Mouse (Mus musculus) midbrain, embryonic 14.5 days (tissue): Measurements from ENCODE around the gene Fndc7. TPM values are rescaled to one million over a fixed set of nuclear protein-coding genes. Genes with fewer than 3 reads are reported as not detected.
"Not testable (repeated sequence)": the region's sequence is repeated elsewhere in the genome, so short reads cannot be mapped to it uniquely, and the experiment has no call there.

Experiments
- ATAC-seq: fragments of 200-750 bp; cut with Nextera tagmentation; 2 replicates; pipeline ENCODE4 v1.8.0; 2017; ENCODE audit warnings: moderate number of reproducible peaks, moderate library complexity; ENCODE audit not compliant: low FRiP score, low TSS enrichment
- DNase-seq: peaks from one replicate; pipeline ENCODE4 v3.0.0-alpha.2; 2015
- H3K27ac ChIP-seq: fragments of 300-500 bp; sonication (generic); replicated peaks from 2 replicates; pipeline ENCODE4 v1.5.1; 2014; ENCODE audit warnings: mild to moderate bottlenecking, low read depth, low read length, moderate library complexity
- H3K27me3 ChIP-seq: fragments of 300-500 bp; sonication (generic); 2 replicates; pipeline ENCODE4 v1.6.1; 2014; ENCODE audit warnings: low read length, control low read depth, mixed read lengths; ENCODE audit not compliant: control insufficient read depth, insufficient read depth
- H3K36me3 ChIP-seq: fragments of 300-500 bp; sonication (generic); 2 replicates; pipeline ENCODE4 v1.6.1; 2014; ENCODE audit warnings: low read length, control low read depth; ENCODE audit not compliant: control insufficient read depth, insufficient read depth
- H3K4me1 ChIP-seq: fragments of 300-500 bp; sonication (generic); 2 replicates; pipeline ENCODE4 v1.6.1; 2014; ENCODE audit warnings: mild to moderate bottlenecking, antibody characterized with exemption, low read length, control low read depth; ENCODE audit not compliant: control insufficient read depth, insufficient read depth
- H3K4me2 ChIP-seq: fragments of 300-500 bp; sonication (generic); 2 replicates; pipeline ENCODE4 v1.6.1; 2014; ENCODE audit warnings: mild to moderate bottlenecking, low read length, moderate library complexity
- H3K4me3 ChIP-seq: fragments of 300-500 bp; sonication (generic); replicated peaks from 2 replicates; pipeline ENCODE4 v1.5.1; 2014; ENCODE audit warnings: low read depth, low read length
- H3K9ac ChIP-seq: fragments of 300-500 bp; sonication (generic); replicated peaks from 2 replicates; pipeline ENCODE4 v1.6.1; 2014; ENCODE audit warnings: mild to moderate bottlenecking, low read length, moderate library complexity
- H3K9me3 ChIP-seq: fragments of 300-500 bp; sonication (generic); 2 replicates; pipeline ENCODE4 v1.6.1; 2016; ENCODE audit warnings: low read length, control low read depth, mixed read lengths; ENCODE audit not compliant: control insufficient read depth
- WGBS: fragments of 180-500 bp; shearing (Covaris S2); extraction: QIAGEN DNeasy Blood & Tissue Kit; methylation state at CpG from one replicate; pipeline ENCODE4 v1.1.7; 2014; 5-methylcytosine and 5-hydroxymethylcytosine counted together
- polyA plus RNA-seq: library from polyadenylated mRNA; unstranded; fragments of >200 nt; fragmentation: Nextera tagmentation; extraction: Ambion mirVana; gene quantifications from 2 replicates; pipeline ENCODE4 v1.2.1, GENCODE M21; 2014

The Fndc7 gene
- polyA plus RNA-seq, 1 experiment from 2014 or later, result not detected

DNA sequence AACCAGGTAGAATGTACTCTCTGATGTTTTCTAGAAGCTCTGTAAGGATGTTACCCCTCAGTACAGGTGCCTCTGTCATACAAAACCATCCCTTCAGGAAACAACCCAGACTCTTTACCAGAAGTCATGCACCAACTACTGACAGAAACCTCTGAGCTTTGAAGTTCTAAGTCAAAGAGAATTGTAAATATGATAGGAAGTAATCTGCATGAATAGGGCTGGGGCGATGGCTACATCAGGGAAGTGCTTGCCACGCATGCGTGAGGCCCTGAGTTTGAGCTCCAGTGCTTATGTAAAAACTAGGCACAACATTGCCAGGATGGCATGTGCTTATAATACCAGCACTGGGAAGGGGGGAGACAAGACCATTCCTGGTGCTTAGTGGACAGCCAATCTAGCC is 24.1 kb downstream of the Fndc7 start:
- ATAC-seq (no peak), DNase-seq (no peak)
- Histone ChIP-seq H3K4me1 (no peaks in the 10 kb centered on the region), H3K4me3 (no peak overlapping the region), H3K27ac (no peak overlapping the region), H3K4me2 (no peak overlapping the region), H3K9me3 (no peaks in the 10 kb centered on the region), H3K9ac (no peak overlapping the region), H3K27me3 (no peaks in the 10 kb centered on the region), H3K36me3 (no peaks in the 10 kb centered on the region)
- 92% methylated on average over 3 of the region's 3 CpGs for WGBS

- ATAC-seq (no peak), DNase-seq (no peak)
- no peaks in the 10 kb centered on the region for H3K4me1 ChIP-seq
- H3K4me2 ChIP-seq, result no peak overlapping the region
- no peaks in the 10 kb centered on the region for H3K9me3 ChIP-seq
- no peak overlapping the region for H3K9ac ChIP-seq
- H3K4me3 ChIP-seq, result no peak overlapping the region
- H3K27me3 ChIP-seq, result no peaks in the 10 kb centered on the region
- WGBS, result 44% methylated on average over 3 of the region's 3 CpGs
- no peak overlapping the region for H3K27ac ChIP-seq
- no peaks in the 10 kb centered on the region for H3K36me3 ChIP-seq
Observed at GRCm38 (mm10) chr3:108865129-108865528, 24.7 kb downstream of the Fndc7 start.

- Histone ChIP-seq H3K4me1 (peaks cover 4% of the 10 kb centered on the region; the same call in 1 of the 2 replicates), H3K4me3 (no peak overlapping the region), H3K36me3 (no peaks in the 10 kb centered on the region), H3K9me3 (no peaks in the 10 kb centered on the region), H3K9ac (no peak overlapping the region), H3K4me2 (no peak overlapping the region), H3K27ac (no peak overlapping the region), H3K27me3 (no peaks in the 10 kb centered on the region)
- 90% methylated on average over 10 of the region's 10 CpGs for WGBS
- no peak for ATAC-seq
- DNase-seq, result no peak
Observed at GRCm38 (mm10) chr3:108863091-108863490, 26.7 kb downstream of the Fndc7 start.

DNA sequence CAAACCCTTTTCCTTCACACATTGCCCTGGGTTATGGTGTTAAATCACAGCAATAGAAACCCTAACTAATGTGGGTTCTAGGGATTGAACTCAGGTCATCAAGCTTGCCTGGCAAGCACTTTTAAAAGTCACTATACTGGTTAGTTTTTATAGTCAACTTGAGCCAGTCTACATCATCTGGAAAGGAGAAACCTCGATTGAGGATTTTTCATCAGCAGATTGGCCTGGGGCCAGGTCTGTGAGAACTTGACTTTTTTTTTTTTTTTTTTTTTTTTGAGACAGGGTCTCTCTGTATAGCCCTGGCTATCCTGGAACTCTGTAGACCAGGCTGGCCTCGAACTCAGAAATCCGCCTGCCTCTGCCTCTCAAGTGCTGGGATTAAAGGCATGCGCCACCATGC is 27.5 kb downstream of the Fndc7 start:
- not testable (repeated sequence) for H3K27me3 ChIP-seq, ATAC-seq, H3K9me3 ChIP-seq, H3K36me3 ChIP-seq, H3K4me2 ChIP-seq, H3K9ac ChIP-seq, H3K27ac ChIP-seq, H3K4me3 ChIP-seq, DNase-seq, H3K4me1 ChIP-seq
- 89% methylated on average over 4 of the region's 4 CpGs for WGBS

GRCm38 (mm10) chr3:108860786-108861185 is 29.0 kb downstream of the Fndc7 start:
- ATAC-seq, result no peak
- H3K27me3 ChIP-seq, result no peaks in the 10 kb centered on the region
- H3K36me3 ChIP-seq, result no peaks in the 10 kb centered on the region
- H3K4me2 ChIP-seq, result no peak overlapping the region
- no peak for DNase-seq
- WGBS, result 70% methylated on average over 2 of the region's 2 CpGs
- no peak overlapping the region for H3K9ac ChIP-seq
- H3K27ac ChIP-seq, result no peak overlapping the region
- peaks cover 13% of the 10 kb centered on the region; the same call in 1 of the 2 replicates for H3K4me1 ChIP-seq
- H3K9me3 ChIP-seq, result no peaks in the 10 kb centered on the region
- no peak overlapping the region for H3K4me3 ChIP-seq

DNA sequence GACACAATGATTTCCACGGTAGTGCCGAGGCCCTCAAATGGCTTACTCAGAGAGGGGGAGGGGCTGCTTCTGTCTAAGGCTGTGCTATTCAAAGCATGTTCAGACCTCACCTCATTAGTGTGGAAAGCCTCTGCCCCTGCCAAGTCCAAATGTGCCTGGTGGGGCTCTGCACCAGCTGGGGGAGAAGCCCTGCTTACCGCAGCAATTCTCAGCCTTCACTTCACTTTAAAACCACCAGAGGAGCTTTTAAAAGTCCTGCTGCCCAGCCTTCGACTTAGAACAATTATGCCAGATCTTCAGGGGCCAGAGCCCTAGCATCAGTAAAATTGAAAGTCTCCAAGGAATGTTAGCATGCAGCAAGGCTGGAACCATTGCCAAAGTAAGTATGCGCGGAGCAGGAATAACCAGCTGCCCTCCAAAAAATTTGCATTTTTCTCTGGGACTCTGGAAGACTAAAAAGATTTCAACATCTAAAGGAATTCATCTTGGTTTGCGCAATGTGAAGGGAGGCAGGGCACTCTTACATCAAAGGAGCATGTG is 31.5 kb downstream of the Fndc7 start:
- Histone ChIP-seq H3K27me3 (no peaks in the 10 kb centered on the region), H3K4me3 (no peak overlapping the region), H3K9me3 (no peaks in the 10 kb centered on the region), H3K36me3 (no peaks in the 10 kb centered on the region), H3K27ac (peak overlapping the region; percentile 65), H3K4me2 (peak overlapping the region; percentile 24; the same call in 1 of the 2 replicates), H3K4me1 (peaks cover 13% of the 10 kb centered on the region; the same call in 1 of the 2 replicates), H3K9ac (no peak overlapping the region)
- ATAC-seq (peak; percentile 85), DNase-seq (peak; percentile 84)
- 11% methylated on average over 7 of the region's 7 CpGs for WGBS

DNA sequence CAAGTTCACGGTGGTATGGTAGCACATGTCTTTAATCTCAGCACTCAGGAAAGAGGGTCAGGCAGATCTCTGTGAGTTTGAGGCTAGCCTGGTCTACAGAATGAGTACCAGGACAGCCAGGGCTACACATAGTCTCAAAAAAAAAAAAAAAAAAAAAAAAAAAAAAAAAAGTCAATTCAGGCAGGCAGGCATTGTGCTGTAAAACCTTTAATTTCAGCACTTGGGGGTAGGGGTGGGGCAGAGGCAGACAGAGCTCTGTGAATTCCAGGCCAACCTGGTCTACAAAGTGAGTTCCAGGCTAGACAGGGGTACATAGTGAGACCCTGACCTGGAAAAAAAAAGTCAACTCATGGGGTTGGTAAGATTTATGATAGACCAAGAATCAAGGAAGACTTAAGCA is 32.1 kb downstream of the Fndc7 start:
- Histone ChIP-seq H3K4me3 (no peak overlapping the region), H3K4me1 (peaks cover 13% of the 10 kb centered on the region; the same call in 1 of the 2 replicates), H3K36me3 (no peaks in the 10 kb centered on the region), H3K27me3 (no peaks in the 10 kb centered on the region), H3K4me2 (no peak overlapping the region), H3K9me3 (no peaks in the 10 kb centered on the region), H3K9ac (no peak overlapping the region), H3K27ac (peak overlapping the region; percentile 65)
- DNase-seq (no peak), ATAC-seq (no peak)
- WGBS, result 66% methylated on average over 1 of the region's 1 CpGs

- H3K9ac ChIP-seq, result no peak overlapping the region
- DNase-seq (no peak), ATAC-seq (no peak)
- no peaks in the 10 kb centered on the region for H3K36me3 ChIP-seq
- no peak overlapping the region for H3K27ac ChIP-seq
- H3K4me2 ChIP-seq, result no peak overlapping the region
- 23% methylated on average over 3 of the region's 3 CpGs for WGBS
- H3K4me3 ChIP-seq, result no peak overlapping the region
- H3K4me1 ChIP-seq, result peaks cover 13% of the 10 kb centered on the region; the same call in 1 of the 2 replicates
- H3K27me3 ChIP-seq, result no peaks in the 10 kb centered on the region
- H3K9me3 ChIP-seq, result no peaks in the 10 kb centered on the region
Observed at GRCm38 (mm10) chr3:108857124-108857470, 32.7 kb downstream of the Fndc7 start.

GRCm38 (mm10) chr3:108856386-108857123 is 33.3 kb downstream of the Fndc7 start:
- ATAC-seq, result no peak
- 32% methylated on average over 8 of the region's 8 CpGs for WGBS

More at GRCm38 (mm10) chr3:108856386-108857123, 33.3 kb downstream of the Fndc7 start:
- Histone ChIP-seq H3K9me3 (no peaks in the 10 kb centered on the region), H3K4me1 (peaks cover 13% of the 10 kb centered on the region; the same call in 1 of the 2 replicates), H3K36me3 (no peaks in the 10 kb centered on the region), H3K4me2 (no peak overlapping the region), H3K4me3 (no peak overlapping the region), H3K27ac (no peak overlapping the region), H3K27me3 (no peaks in the 10 kb centered on the region), H3K9ac (no peak overlapping the region)
- DNase-seq, result no peak
